Mouse (Mus musculus) lung, adult 2 months (tissue): ENCODE measurements around the gene Uck2.

Experiments used
- CTCF ChIP-seq: fragments of 200-500 bp; IDR thresholded peaks from 2 replicates; pipeline ENCODE4 v1.5.1; 2011; ENCODE audit warnings: mild to moderate bottlenecking, low read length, control low read depth; ENCODE audit not compliant: insufficient read depth
- POLR2A ChIP-seq: fragments of 200-500 bp; IDR thresholded peaks from 2 replicates; pipeline ENCODE4 v1.6.1; 2011; ENCODE audit warnings: low read depth, mild to moderate bottlenecking, control low read depth, low read length, borderline replicate concordance; ENCODE audit errors: extremely low read depth

DNA sequence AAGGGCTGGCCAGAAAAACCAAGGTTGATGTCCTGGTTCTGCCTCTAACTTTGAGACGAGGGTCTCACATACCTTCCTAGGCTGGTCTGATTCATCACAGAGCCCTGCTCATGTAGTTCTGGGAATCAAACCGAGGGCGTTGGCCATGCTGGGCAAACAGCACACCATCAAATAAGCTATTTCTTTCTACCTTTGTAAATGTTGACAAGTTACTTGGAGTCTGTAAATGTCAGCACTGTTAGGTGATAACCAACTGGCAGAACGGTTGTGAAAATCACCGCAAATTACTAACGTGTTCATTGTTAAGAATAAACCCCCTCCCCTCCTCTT lies 5.1 kb upstream of the Uck2 start:
- TF ChIP-seq CTCF = no peak
- no peak for TF ChIP-seq POLR2A
